Mouse (Mus musculus) brown adipose tissue, adult 24 weeks (tissue): ENCODE results near the gene Mphosph9. TPM values are rescaled to one million over a fixed set of nuclear protein-coding genes. Genes with fewer than 3 reads are reported as not detected.
"Not testable (repeated sequence)": the region's sequence is repeated elsewhere in the genome, so short reads cannot be mapped to it uniquely, and the experiment has no call there.

Experiments used
- H3K27ac ChIP-seq: fragments of 200-500 bp; replicated peaks from 2 replicates; pipeline ENCODE4 v1.5.1; 2012; ENCODE audit warnings: low read depth, mild to moderate bottlenecking, low read length
- H3K4me1 ChIP-seq: fragments of 200-500 bp; 2 replicates; pipeline ENCODE4 v1.6.1; 2012; ENCODE audit warnings: low read length, mixed read lengths; ENCODE audit not compliant: control insufficient read depth, insufficient read depth, insufficient read length
- H3K4me3 ChIP-seq: fragments of 200-500 bp; 2 replicates; pipeline ENCODE4 v1.5.1; 2012; ENCODE audit warnings: low read depth, mild to moderate bottlenecking, low read length, moderate library complexity; ENCODE audit not compliant: insufficient read depth
- polyA plus RNA-seq: library from polyadenylated mRNA; stranded (reverse); fragments of >200 nt; gene quantifications from 2 replicates; pipeline ENCODE4 v1.2.4, GENCODE M21; 2012; ENCODE audit not compliant: missing spikeins, insufficient read depth, insufficient read length

The Mphosph9 gene
- polyA plus RNA-seq, 1 experiment: 2.0 TPM

GRCm38 (mm10) chr5:124315941-124316340 lies 11.8 kb downstream of the Mphosph9 start:
- Histone ChIP-seq H3K27ac (no peak overlapping the region), H3K4me3 (no peak overlapping the region), H3K4me1 (no peaks in the 10 kb centered on the region)

GRCm38 (mm10) chr5:124315498-124315897 lies 12.3 kb downstream of the Mphosph9 start:
- no peaks in the 10 kb centered on the region for H3K4me1 ChIP-seq
- H3K27ac ChIP-seq: no peak overlapping the region
- no peak overlapping the region for H3K4me3 ChIP-seq

- Histone ChIP-seq H3K27ac (no peak overlapping the region), H3K4me1 (no peaks in the 10 kb centered on the region), H3K4me3 (no peak overlapping the region)
These were observed 17.7 kb downstream of the Mphosph9 start for GRCm38 (mm10) chr5:124310091-124310490.

- no peak overlapping the region for H3K27ac ChIP-seq
- no peak overlapping the region for H3K4me3 ChIP-seq
- H3K4me1 ChIP-seq: no peaks in the 10 kb centered on the region
These were observed 18.6 kb downstream of the Mphosph9 start for GRCm38 (mm10) chr5:124309155-124309554.

GRCm38 (mm10) chr5:124302853-124303252 lies 24.9 kb downstream of the Mphosph9 start:
- not testable (repeated sequence) for H3K4me3 ChIP-seq, H3K4me1 ChIP-seq, H3K27ac ChIP-seq

GRCm38 (mm10) chr5:124300132-124300531 lies 27.6 kb downstream of the Mphosph9 start:
- no peak overlapping the region for H3K27ac ChIP-seq
- H3K4me1 ChIP-seq: no peaks in the 10 kb centered on the region
- H3K4me3 ChIP-seq: no peak overlapping the region

- H3K4me3 ChIP-seq, H3K4me1 ChIP-seq, H3K27ac ChIP-seq: not testable (repeated sequence)
These were observed 28.5 kb downstream of the Mphosph9 start for GRCm38 (mm10) chr5:124299307-124299706.

GRCm38 (mm10) chr5:124296475-124296874 lies 31.3 kb downstream of the Mphosph9 start:
- no peak overlapping the region for H3K4me3 ChIP-seq
- no peaks in the 10 kb centered on the region for H3K4me1 ChIP-seq
- no peak overlapping the region for H3K27ac ChIP-seq

- no peak overlapping the region for H3K27ac ChIP-seq
- H3K4me1 ChIP-seq: no peaks in the 10 kb centered on the region
- H3K4me3 ChIP-seq: no peak overlapping the region
These were observed 33.8 kb downstream of the Mphosph9 start for GRCm38 (mm10) chr5:124293967-124294366.

- Histone ChIP-seq H3K4me1 (no peaks in the 10 kb centered on the region), H3K27ac (no peak overlapping the region), H3K4me3 (no peak overlapping the region)
These were observed 37.6 kb downstream of the Mphosph9 start for GRCm38 (mm10) chr5:124290216-124290615.

- Histone ChIP-seq H3K27ac (no peak overlapping the region), H3K4me3 (no peak overlapping the region), H3K4me1 (no peaks in the 10 kb centered on the region)
These were observed 40.0 kb downstream of the Mphosph9 start for GRCm38 (mm10) chr5:124287616-124288247.

GRCm38 (mm10) chr5:124284330-124284729 lies 43.4 kb downstream of the Mphosph9 start:
- Histone ChIP-seq H3K27ac (no peak overlapping the region), H3K4me3 (no peak overlapping the region), H3K4me1 (no peaks in the 10 kb centered on the region)

- H3K4me1 ChIP-seq: no peaks in the 10 kb centered on the region
- H3K4me3 ChIP-seq: no peak overlapping the region
- H3K27ac ChIP-seq: no peak overlapping the region
These were observed 44.9 kb downstream of the Mphosph9 start for GRCm38 (mm10) chr5:124282854-124283253.

GRCm38 (mm10) chr5:124270226-124270625 lies 57.5 kb downstream of the Mphosph9 start:
- Histone ChIP-seq H3K27ac (no peak overlapping the region), H3K4me3 (no peak overlapping the region), H3K4me1 (peaks cover 3% of the 10 kb centered on the region; the same call in 1 of the 2 replicates)

GRCm38 (mm10) chr5:124269661-124270060 lies 58.1 kb downstream of the Mphosph9 start:
- Histone ChIP-seq H3K4me3 (no peak overlapping the region), H3K4me1 (peaks cover 3% of the 10 kb centered on the region; the same call in 1 of the 2 replicates), H3K27ac (no peak overlapping the region)

GRCm38 (mm10) chr5:124267652-124268051 lies 60.1 kb downstream of the Mphosph9 start:
- Histone ChIP-seq H3K4me1 (peaks cover 3% of the 10 kb centered on the region; the same call in 1 of the 2 replicates), H3K27ac (peak overlapping the region; percentile 24; the same call in 1 of the 2 replicates), H3K4me3 (no peak overlapping the region)
